Mouse (Mus musculus) midbrain, embryonic 10.5 days (tissue): Measurements from ENCODE around the gene Trpv2. TPM values are rescaled to one million over a fixed set of nuclear protein-coding genes. Genes with fewer than 3 reads are reported as not detected.
A peak's percentile ranks its signal among the peaks of the same experiment; 100 is the strongest.

Experiments
- DNase-seq: peaks from one replicate; pipeline ENCODE4 v3.0.0-alpha.2; 2017; ENCODE audit warnings: low spot score
- H3K27ac ChIP-seq: fragments of 300-500 bp; sonication (generic); replicated peaks from 2 replicates; pipeline ENCODE4 v1.5.1; 2016; ENCODE audit warnings: mild to moderate bottlenecking
- H3K27me3 ChIP-seq: fragments of 300-500 bp; sonication (generic); 2 replicates; pipeline ENCODE4 v1.6.1; 2016; ENCODE audit warnings: low read depth, mild to moderate bottlenecking; ENCODE audit not compliant: poor library complexity, severe bottlenecking
- H3K36me3 ChIP-seq: fragments of 300-500 bp; sonication (generic); 2 replicates; pipeline ENCODE4 v1.6.1; 2016; ENCODE audit warnings: mild to moderate bottlenecking, moderate library complexity
- H3K4me1 ChIP-seq: fragments of 300-500 bp; sonication (generic); 2 replicates; pipeline ENCODE4 v1.6.1; 2016
- H3K4me3 ChIP-seq: fragments of 300-500 bp; sonication (generic); 2 replicates; pipeline ENCODE4 v1.5.1; 2016; ENCODE audit warnings: mild to moderate bottlenecking, moderate library complexity
- H3K9me3 ChIP-seq: fragments of 300-500 bp; sonication (generic); replicated peaks from 2 replicates; pipeline ENCODE4 v1.6.1; 2016; ENCODE audit warnings: mild to moderate bottlenecking
- WGBS: fragments of 180-500 bp; shearing (Covaris S2); methylation state at CpG from one replicate; pipeline ENCODE4 v1.1.7; 2016; 5-methylcytosine and 5-hydroxymethylcytosine counted together
- polyA plus RNA-seq: library from polyadenylated mRNA; unstranded; fragments of >200 nt; fragmentation: Nextera tagmentation; extraction: Ambion mirVana; gene quantifications from 2 replicates; pipeline ENCODE4 v1.2.1, GENCODE M21; 2016

Gene Trpv2
- polyA plus RNA-seq: 3.5 and 6.4 TPM in 2 replicates

- 85% methylated on average over 6 of the region's 6 CpGs for WGBS
These were observed at the start of gene Trpv2 for GRCm38 (mm10) chr11:62573959-62574702. Gene Trpv2, plus strand, starts transcription at chr11:62574486.

GRCm38 (mm10) chr11:62537089-62537488 is 37.2 kb upstream of the Trpv2 start:
- Histone ChIP-seq H3K4me1 (peaks cover 23% of the 10 kb centered on the region), H3K36me3 (peaks cover 35% of the 10 kb centered on the region), H3K27ac (no peak overlapping the region), H3K27me3 (peaks cover 27% of the 10 kb centered on the region), H3K4me3 (peak overlapping the region; percentile 90), H3K9me3 (no peaks in the 10 kb centered on the region)
- 85% methylated on average over 8 of the region's 8 CpGs for WGBS
- DNase-seq: no peak

More at GRCm38 (mm10) chr11:62573959-62574702, at the start of gene Trpv2:
- no peaks in the 10 kb centered on the region for H3K9me3 ChIP-seq
- H3K4me3 ChIP-seq: peak within 1 kb of the TSS; percentile 64
- no peak for DNase-seq
- no peaks in the 10 kb centered on the region for H3K36me3 ChIP-seq
- peaks cover 14% of the 10 kb centered on the region for H3K4me1 ChIP-seq
- H3K27ac ChIP-seq: no peak within 1 kb of the TSS
- peaks cover 17% of the 10 kb centered on the region for H3K27me3 ChIP-seq

GRCm38 (mm10) chr11:62537590-62537989 is 36.7 kb upstream of the Trpv2 start:
- 43% methylated on average over 7 of the region's 7 CpGs for WGBS
- peaks cover 23% of the 10 kb centered on the region for H3K4me1 ChIP-seq
- H3K4me3 ChIP-seq: peak overlapping the region; percentile 90
- peaks cover 27% of the 10 kb centered on the region for H3K27me3 ChIP-seq
- H3K36me3 ChIP-seq: peaks cover 30% of the 10 kb centered on the region
- DNase-seq: no peak
- no peaks in the 10 kb centered on the region for H3K9me3 ChIP-seq
- peak overlapping the region; percentile 95 for H3K27ac ChIP-seq

- Histone ChIP-seq H3K27ac (peak overlapping the region; percentile 95), H3K36me3 (peaks cover 22% of the 10 kb centered on the region), H3K4me1 (peaks cover 23% of the 10 kb centered on the region), H3K9me3 (no peaks in the 10 kb centered on the region), H3K27me3 (peaks cover 27% of the 10 kb centered on the region), H3K4me3 (peak overlapping the region; percentile 90)
- under 1% methylated on average over 73 of the region's 73 CpGs for WGBS
- peak; percentile 73 for DNase-seq
These were observed 35.8 kb upstream of the Trpv2 start for GRCm38 (mm10) chr11:62538321-62539088.

- Histone ChIP-seq H3K9me3 (no peaks in the 10 kb centered on the region), H3K4me3 (peak within 1 kb of the TSS; percentile 90), H3K4me1 (peaks cover 23% of the 10 kb centered on the region), H3K27me3 (peaks cover 27% of the 10 kb centered on the region), H3K36me3 (peaks cover 15% of the 10 kb centered on the region; the same call in 1 of the 2 replicates), H3K27ac (peak within 1 kb of the TSS; percentile 95)
- no peak for DNase-seq
- 6% methylated on average over 56 of the region's 57 CpGs for WGBS
These were observed 35.0 kb upstream of the Trpv2 start, which contains the start of gene Cenpv for GRCm38 (mm10) chr11:62539089-62539890. Gene Cenpv, minus strand, starts transcription at chr11:62539261.

- no peak overlapping the region for H3K4me3 ChIP-seq
- peaks cover 23% of the 10 kb centered on the region for H3K4me1 ChIP-seq
- no peaks in the 10 kb centered on the region for H3K9me3 ChIP-seq
- no peak overlapping the region for H3K27ac ChIP-seq
- WGBS: 85% methylated on average over 7 of the region's 7 CpGs
- DNase-seq: no peak
- peaks cover 27% of the 10 kb centered on the region for H3K27me3 ChIP-seq
- H3K36me3 ChIP-seq: peaks cover 10% of the 10 kb centered on the region; the same call in 1 of the 2 replicates
These were observed 34.1 kb upstream of the Trpv2 start for GRCm38 (mm10) chr11:62540167-62540566.

GRCm38 (mm10) chr11:62540969-62541368 is 33.3 kb upstream of the Trpv2 start:
- Histone ChIP-seq H3K4me1 (peaks cover 23% of the 10 kb centered on the region), H3K36me3 (0 out of 2 replicates have a peak, but pooled peaks cover 3% of the 10 kb centered on the region), H3K27me3 (peaks cover 27% of the 10 kb centered on the region), H3K27ac (no peak overlapping the region), H3K4me3 (no peak overlapping the region), H3K9me3 (no peaks in the 10 kb centered on the region)
- DNase-seq: no peak
- 88% methylated on average over 2 of the region's 2 CpGs for WGBS

GRCm38 (mm10) chr11:62541581-62541980 is 32.7 kb upstream of the Trpv2 start:
- Histone ChIP-seq H3K27me3 (peaks cover 27% of the 10 kb centered on the region), H3K4me3 (no peak overlapping the region), H3K4me1 (peaks cover 23% of the 10 kb centered on the region), H3K27ac (no peak overlapping the region), H3K36me3 (0 out of 2 replicates have a peak, but pooled peaks cover 3% of the 10 kb centered on the region), H3K9me3 (no peaks in the 10 kb centered on the region)
- WGBS: 85% methylated on average over 8 of the region's 8 CpGs
- no peak for DNase-seq

GRCm38 (mm10) chr11:62543991-62544390 is 30.3 kb upstream of the Trpv2 start:
- 0 out of 2 replicates have a peak, but pooled peaks cover 3% of the 10 kb centered on the region for H3K36me3 ChIP-seq
- no peaks in the 10 kb centered on the region for H3K9me3 ChIP-seq
- H3K27ac ChIP-seq: no peak overlapping the region
- H3K4me1 ChIP-seq: peaks cover 5% of the 10 kb centered on the region
- DNase-seq: no peak
- WGBS: 89% methylated on average over 3 of the region's 3 CpGs
- H3K4me3 ChIP-seq: no peak overlapping the region
- H3K27me3 ChIP-seq: peaks cover 16% of the 10 kb centered on the region

- DNase-seq: no peak
- H3K9me3 ChIP-seq: no peaks in the 10 kb centered on the region
- peak overlapping the region; percentile 61 for H3K4me3 ChIP-seq
- 42% methylated on average over 5 of the region's 5 CpGs for WGBS
- H3K27ac ChIP-seq: peak overlapping the region; percentile 96
- peaks cover 21% of the 10 kb centered on the region for H3K36me3 ChIP-seq
- peaks cover 33% of the 10 kb centered on the region for H3K4me1 ChIP-seq
- H3K27me3 ChIP-seq: no peaks in the 10 kb centered on the region
These were observed 24.5 kb upstream of the Trpv2 start for GRCm38 (mm10) chr11:62549782-62550181.

GRCm38 (mm10) chr11:62550227-62550685 is 24.0 kb upstream of the Trpv2 start:
- no peaks in the 10 kb centered on the region for H3K9me3 ChIP-seq
- no peak for DNase-seq

GRCm38 (mm10) chr11:62550727-62551225 is 23.5 kb upstream of the Trpv2 start, which contains the start of gene Ubb:
Gene Ubb, plus strand, starts transcription at chr11:62551171.
- H3K4me3 ChIP-seq: peak within 1 kb of the TSS; percentile 61
- DNase-seq: peak; percentile 99
- peaks cover 37% of the 10 kb centered on the region for H3K4me1 ChIP-seq
- peak within 1 kb of the TSS; percentile 96 for H3K27ac ChIP-seq
- H3K9me3 ChIP-seq: no peaks in the 10 kb centered on the region
- H3K27me3 ChIP-seq: no peaks in the 10 kb centered on the region
- 0% methylated on average over 40 of the region's 40 CpGs for WGBS
- peaks cover 31% of the 10 kb centered on the region for H3K36me3 ChIP-seq

More at GRCm38 (mm10) chr11:62550227-62550685, 24.0 kb upstream of the Trpv2 start:
- peak overlapping the region; percentile 61 for H3K4me3 ChIP-seq
- peaks cover 37% of the 10 kb centered on the region for H3K4me1 ChIP-seq
- no peaks in the 10 kb centered on the region for H3K27me3 ChIP-seq
- peak overlapping the region; percentile 96 for H3K27ac ChIP-seq
- peaks cover 26% of the 10 kb centered on the region for H3K36me3 ChIP-seq
- WGBS: 10% methylated on average over 11 of the region's 11 CpGs
